Mouse (Mus musculus) liver, embryonic 14.5 days (tissue): ENCODE data around the gene Bcr.

Experiments
- CTCF ChIP-seq: IDR thresholded peaks from 2 replicates; pipeline ENCODE4 v1.5.1; 2016; ENCODE audit warnings: antibody characterized with exemption, low read depth, control low read depth
- EP300 ChIP-seq: IDR thresholded peaks from 2 replicates; pipeline ENCODE4 v1.6.1; 2016; ENCODE audit warnings: antibody characterized with exemption, low read depth

DNA sequence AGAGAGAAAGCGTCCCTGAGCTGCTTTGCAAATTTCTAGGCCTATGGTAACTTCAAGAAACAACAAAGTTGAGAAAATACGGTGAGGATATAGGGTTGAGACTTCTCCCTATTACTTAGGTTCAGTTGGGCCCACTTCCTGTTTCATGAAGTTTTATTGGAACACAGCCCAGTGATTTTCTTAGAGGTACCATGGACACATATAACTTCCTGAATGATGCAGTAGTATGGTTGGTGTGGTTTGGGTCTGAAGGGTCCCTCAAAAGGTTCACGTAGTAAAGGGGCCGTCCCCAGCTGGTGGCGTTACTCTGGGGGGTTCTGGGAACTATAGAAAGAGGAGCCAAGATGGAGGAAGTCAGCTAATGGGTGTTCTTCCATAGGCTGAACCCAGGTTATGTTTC, 45.3 kb downstream of the Bcr start:
- TF ChIP-seq EP300 (no peak), CTCF (no peak)
